Mouse (Mus musculus): Measurements from ENCODE around the gene Rap1gap.

GRCm38 (mm10) chr4:137636597-137636996 is 27.9 kb upstream of the Rap1gap start:
- TF ChIP-seq CTCF (IDR thresholded peaks at IDR 0.05; ENCODE audit: control insufficient read depth, insufficient read depth, insufficient read length), result no peak
- no peak for TF ChIP-seq MAX (IDR thresholded peaks at IDR 0.05)
- no peak for TF ChIP-seq USF1 (IDR thresholded peaks at IDR 0.05; ENCODE audit: low read depth)

All from C2C12 (cell line).